Mouse (Mus musculus) hindbrain, postnatal 0 days (tissue): Measurements from ENCODE around the gene Blnk. TPM values are rescaled to one million over a fixed set of nuclear protein-coding genes. Genes with fewer than 3 reads are reported as not detected.

ENCODE experiments used
- ATAC-seq: fragments of 200-750 bp; cut with Nextera tagmentation; 2 replicates; pipeline ENCODE4 v1.8.0; 2017; ENCODE audit warnings: mild to moderate bottlenecking, moderate TSS enrichment, moderate library complexity
- DNase-seq: peaks from one replicate; pipeline ENCODE4 v3.0.0-alpha.2; 2015; ENCODE audit warnings: low spot score
- H3K27ac ChIP-seq: fragments of 300-500 bp; sonication (generic); 2 replicates; pipeline ENCODE4 v1.5.1; 2014; ENCODE audit warnings: mild to moderate bottlenecking
- H3K27me3 ChIP-seq: fragments of 300-500 bp; sonication (generic); 2 replicates; pipeline ENCODE4 v1.6.1; 2014; ENCODE audit warnings: low read length, mixed read lengths; ENCODE audit not compliant: insufficient read depth
- H3K36me3 ChIP-seq: fragments of 300-500 bp; sonication (generic); 2 replicates; pipeline ENCODE4 v1.6.1; 2014; ENCODE audit warnings: low read length, mixed read lengths; ENCODE audit not compliant: insufficient read depth
- H3K4me1 ChIP-seq: fragments of 300-500 bp; sonication (generic); 2 replicates; pipeline ENCODE4 v1.6.1; 2014; ENCODE audit warnings: antibody characterized with exemption, low read length, mixed read lengths; ENCODE audit not compliant: insufficient read depth
- H3K4me2 ChIP-seq: fragments of 300-500 bp; sonication (generic); 2 replicates; pipeline ENCODE4 v1.6.1; 2014; ENCODE audit warnings: low read depth, mild to moderate bottlenecking, low read length, moderate library complexity, mixed read lengths
- H3K4me3 ChIP-seq: fragments of 300-500 bp; sonication (generic); 2 replicates; pipeline ENCODE4 v1.5.1; 2014; ENCODE audit warnings: low read length
- H3K9ac ChIP-seq: fragments of 300-500 bp; sonication (generic); replicated peaks from 2 replicates; pipeline ENCODE4 v1.6.1; 2014; ENCODE audit warnings: mild to moderate bottlenecking, low read length, moderate library complexity, mixed read lengths
- H3K9me3 ChIP-seq: fragments of 300-500 bp; sonication (generic); 2 replicates; pipeline ENCODE4 v1.6.1; 2016; ENCODE audit warnings: low read length, mixed read lengths
- CTCF ChIP-seq: IDR thresholded peaks from 2 replicates; pipeline ENCODE4 v1.5.1; 2016; ENCODE audit warnings: antibody characterized with exemption, control low read depth, low read depth
- WGBS: fragments of 180-500 bp; shearing (Covaris S2); extraction: QIAGEN DNeasy Blood & Tissue Kit; methylation state at CpG from one replicate; pipeline ENCODE4 v1.1.7; 2014; 5-methylcytosine and 5-hydroxymethylcytosine counted together
- polyA plus RNA-seq: library from polyadenylated mRNA; unstranded; fragments of >200 nt; fragmentation: Nextera tagmentation; extraction: Ambion mirVana; gene quantifications from 2 replicates; pipeline ENCODE4 v1.2.1, GENCODE M21; 2015
- total RNA-seq: library from RNA; depleted of rRNA; stranded (reverse); fragments of >200 nt; gene quantifications from 2 replicates; pipeline ENCODE4 v1.2.3, GENCODE M21; 2014

Gene Blnk
- total and polyA plus RNA-seq, 2 experiments from 2014 or later, result 0.05 to 1.4 TPM

DNA sequence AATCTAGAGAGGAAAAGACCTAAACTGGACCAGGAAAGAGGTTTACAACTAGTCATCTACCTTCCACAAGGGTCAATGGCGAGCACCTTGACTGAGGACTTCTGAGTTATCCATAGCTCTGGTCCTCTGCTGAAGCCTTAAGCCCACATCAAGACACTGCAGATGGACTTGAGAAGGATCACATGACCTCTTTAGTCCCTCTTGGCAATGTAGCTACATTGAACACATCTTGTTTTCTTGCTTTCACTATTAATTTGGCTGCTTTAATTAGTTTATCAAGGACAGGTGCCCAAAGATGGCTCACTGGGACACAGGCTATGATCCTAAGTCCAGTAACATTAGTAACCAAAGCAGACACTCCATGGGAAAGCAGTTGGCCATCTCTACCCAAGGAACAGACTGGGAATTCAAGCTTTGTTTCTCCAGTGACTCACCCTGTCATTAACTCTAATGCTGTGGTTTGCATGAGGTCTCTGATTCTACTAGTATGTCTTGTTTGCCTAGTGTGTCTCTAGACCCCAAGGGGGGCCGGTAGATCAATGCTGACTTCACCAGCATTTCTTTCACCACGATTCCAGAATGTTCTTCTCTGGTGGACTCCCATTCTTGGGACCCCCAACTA lies 9.5 kb upstream of the Blnk start:
- DNase-seq (no peak), ATAC-seq (no peak)
- TF ChIP-seq CTCF, result no peak
- Histone ChIP-seq H3K4me2 (no peak overlapping the region), H3K36me3 (no peaks in the 10 kb centered on the region), H3K27me3 (no peaks in the 10 kb centered on the region), H3K4me3 (no peak overlapping the region), H3K4me1 (no peaks in the 10 kb centered on the region), H3K27ac (no peak overlapping the region), H3K9me3 (no peaks in the 10 kb centered on the region), H3K9ac (no peak overlapping the region)
- WGBS, result 85% methylated on average over 3 of the region's 3 CpGs

GRCm38 (mm10) chr19:40999569-40999968 lies 5.2 kb upstream of the Blnk start:
- WGBS, result 73% methylated on average over 3 of the region's 3 CpGs
- Histone ChIP-seq H3K4me2 (no peak overlapping the region), H3K36me3 (no peaks in the 10 kb centered on the region), H3K4me3 (no peak overlapping the region), H3K4me1 (no peaks in the 10 kb centered on the region), H3K9me3 (no peaks in the 10 kb centered on the region), H3K27me3 (no peaks in the 10 kb centered on the region), H3K9ac (no peak overlapping the region), H3K27ac (no peak overlapping the region)
- ATAC-seq (no peak), DNase-seq (no peak)
- no peak for TF ChIP-seq CTCF

- WGBS, result 50% methylated on average over 5 of the region's 5 CpGs
- H3K27me3 ChIP-seq, result no peaks in the 10 kb centered on the region
- no peak overlapping the region for H3K9ac ChIP-seq
- no peaks in the 10 kb centered on the region for H3K36me3 ChIP-seq
- H3K4me1 ChIP-seq, result no peaks in the 10 kb centered on the region
- H3K4me3 ChIP-seq, result no peak overlapping the region
- no peak for TF ChIP-seq CTCF
- ATAC-seq (no peak), DNase-seq (no peak)
- H3K4me2 ChIP-seq, result no peak overlapping the region
- H3K9me3 ChIP-seq, result no peaks in the 10 kb centered on the region
- H3K27ac ChIP-seq, result no peak overlapping the region
These were observed 4.3 kb upstream of the Blnk start for GRCm38 (mm10) chr19:40998469-40999170.

- H3K9me3 ChIP-seq, result no peaks in the 10 kb centered on the region
- 95% methylated on average over 6 of the region's 6 CpGs for WGBS
- TF ChIP-seq CTCF, result no peak
These were observed 2.4 kb upstream of the Blnk start for GRCm38 (mm10) chr19:40996722-40997121.

DNA sequence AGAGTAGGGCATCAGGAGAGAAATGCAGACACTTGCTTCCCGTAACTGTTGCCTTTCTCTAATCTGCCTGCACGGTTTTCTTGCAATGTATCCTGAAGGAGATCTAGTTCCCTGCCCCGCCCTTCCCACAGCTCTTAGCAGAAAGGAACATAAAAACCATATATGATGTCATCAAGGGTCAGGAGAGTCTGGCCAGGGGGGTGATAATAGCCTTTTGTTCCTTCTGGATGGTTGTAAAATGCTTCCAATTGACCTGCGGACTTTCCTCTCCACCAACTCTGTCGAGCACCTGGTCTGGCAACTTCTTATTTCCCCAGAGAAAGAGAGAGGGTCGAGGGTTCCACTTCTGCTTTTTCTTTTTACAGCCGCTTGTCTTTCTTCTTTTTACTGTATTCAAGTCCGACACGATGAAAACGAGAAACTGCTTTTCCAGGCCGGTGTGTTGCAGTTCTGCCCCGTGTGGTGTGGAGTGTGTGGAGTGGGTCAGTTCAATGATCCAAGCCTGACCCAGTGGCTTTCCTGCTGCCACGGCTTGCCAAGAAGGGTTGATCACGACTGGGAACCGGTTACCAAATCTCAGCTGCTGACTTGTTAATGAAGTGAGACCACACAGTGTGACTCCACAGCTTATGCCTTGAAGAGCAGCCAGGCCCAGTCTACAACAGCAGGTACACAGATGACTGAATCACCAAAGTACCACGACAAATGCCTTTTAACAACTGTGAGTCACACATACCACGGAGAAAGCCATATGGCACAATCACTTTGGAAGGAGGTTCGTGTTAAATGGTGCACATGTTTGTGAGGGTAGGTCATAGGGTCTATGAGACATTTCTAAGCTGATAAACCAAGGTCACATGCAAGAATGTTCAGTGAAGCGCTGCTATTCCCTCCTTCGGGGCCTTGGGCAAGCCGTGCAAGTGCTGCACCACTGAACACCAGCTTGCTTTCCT lies 1.4 kb upstream of the Blnk start:
- no peaks in the 10 kb centered on the region for H3K4me1 ChIP-seq
- peak; percentile 75 for DNase-seq
- TF ChIP-seq CTCF, result no peak
- 52% methylated on average over 21 of the region's 21 CpGs for WGBS
- H3K9ac ChIP-seq, result no peak overlapping the region
- H3K27me3 ChIP-seq, result no peaks in the 10 kb centered on the region
- H3K9me3 ChIP-seq, result no peaks in the 10 kb centered on the region
- no peaks in the 10 kb centered on the region for H3K36me3 ChIP-seq
- no peak overlapping the region for H3K4me3 ChIP-seq
- H3K4me2 ChIP-seq, result no peak overlapping the region
- H3K27ac ChIP-seq, result no peak overlapping the region
- peak; percentile 83 for ATAC-seq

More at GRCm38 (mm10) chr19:40996722-40997121, 2.4 kb upstream of the Blnk start:
- no peak overlapping the region for H3K4me2 ChIP-seq
- DNase-seq, result no peak
- H3K4me1 ChIP-seq, result no peaks in the 10 kb centered on the region
- H3K36me3 ChIP-seq, result no peaks in the 10 kb centered on the region
- H3K9ac ChIP-seq, result no peak overlapping the region
- H3K27me3 ChIP-seq, result no peaks in the 10 kb centered on the region
- no peak overlapping the region for H3K27ac ChIP-seq
- H3K4me3 ChIP-seq, result no peak overlapping the region
- ATAC-seq, result no peak

GRCm38 (mm10) chr19:40994911-40995310 lies 576 bp upstream of the Blnk start:
- no peaks in the 10 kb centered on the region for H3K36me3 ChIP-seq
- ATAC-seq (no peak), DNase-seq (no peak)
- H3K4me1 ChIP-seq, result no peaks in the 10 kb centered on the region
- 78% methylated on average over 7 of the region's 7 CpGs for WGBS
- no peaks in the 10 kb centered on the region for H3K9me3 ChIP-seq
- H3K4me3 ChIP-seq, result no peak overlapping the region
- no peak for TF ChIP-seq CTCF
- H3K27me3 ChIP-seq, result no peaks in the 10 kb centered on the region
- no peak overlapping the region for H3K4me2 ChIP-seq
- H3K9ac ChIP-seq, result no peak overlapping the region
- no peak overlapping the region for H3K27ac ChIP-seq
